Mouse (Mus musculus) heart, postnatal 0 days (tissue): ENCODE measurements around the gene Gm11983. TPM values are rescaled to one million over a fixed set of nuclear protein-coding genes. Genes with fewer than 3 reads are reported as not detected.
"Not testable (repeated sequence)": the region's sequence is repeated elsewhere in the genome, so short reads cannot be mapped to it uniquely, and the experiment has no call there.

Experiments used
- ATAC-seq: fragments of 200-750 bp; cut with Nextera tagmentation; 2 replicates; pipeline ENCODE4 v1.8.0; 2017; ENCODE audit warnings: low read depth, moderate number of reproducible peaks, moderate library complexity; ENCODE audit not compliant: insufficient read depth
- DNase-seq: peaks from one replicate; pipeline ENCODE4 v3.0.0-alpha.2; 2016; ENCODE audit warnings: low spot score
- H3K27ac ChIP-seq: fragments of 300-500 bp; sonication (generic); 2 replicates; pipeline ENCODE4 v1.5.1; 2014; ENCODE audit warnings: low read depth, mild to moderate bottlenecking
- H3K27me3 ChIP-seq: fragments of 300-500 bp; sonication (generic); 2 replicates; pipeline ENCODE4 v1.6.1; 2014; ENCODE audit warnings: low read length, mixed read lengths; ENCODE audit not compliant: control insufficient read depth, insufficient read depth
- H3K36me3 ChIP-seq: fragments of 300-500 bp; sonication (generic); replicated peaks from 2 replicates; pipeline ENCODE4 v1.6.1; 2014; ENCODE audit warnings: low read length, mixed read lengths; ENCODE audit not compliant: control insufficient read depth, insufficient read depth
- H3K4me1 ChIP-seq: fragments of 300-500 bp; sonication (generic); 2 replicates; pipeline ENCODE4 v1.6.1; 2014; ENCODE audit warnings: antibody characterized with exemption; ENCODE audit not compliant: control insufficient read depth, insufficient read depth
- H3K4me2 ChIP-seq: fragments of 300-500 bp; sonication (generic); 2 replicates; pipeline ENCODE4 v1.6.1; 2014; ENCODE audit warnings: low read depth, mild to moderate bottlenecking, low read length, moderate library complexity
- H3K4me3 ChIP-seq: fragments of 300-500 bp; sonication (generic); 2 replicates; pipeline ENCODE4 v1.5.1; 2014; ENCODE audit warnings: low read depth, low read length
- H3K9ac ChIP-seq: fragments of 300-500 bp; sonication (generic); replicated peaks from 2 replicates; pipeline ENCODE4 v1.6.1; 2014; ENCODE audit warnings: low read depth, low read length, mixed read lengths
- H3K9me3 ChIP-seq: fragments of 300-500 bp; sonication (generic); replicated peaks from 2 replicates; pipeline ENCODE4 v1.6.1; 2016; ENCODE audit warnings: low read length; ENCODE audit not compliant: control insufficient read depth
- CTCF ChIP-seq: IDR thresholded peaks from 2 replicates; pipeline ENCODE4 v1.5.1; 2016; ENCODE audit warnings: antibody characterized with exemption, control low read depth, low read depth
- EP300 ChIP-seq: IDR thresholded peaks from 2 replicates; pipeline ENCODE4 v1.6.1; 2016; ENCODE audit warnings: antibody characterized with exemption, low read depth
- WGBS: fragments of 180-500 bp; shearing (Covaris S2); extraction: QIAGEN DNeasy Blood & Tissue Kit; methylation state at CpG from one replicate; pipeline ENCODE4 v1.1.7; 2014; 5-methylcytosine and 5-hydroxymethylcytosine counted together
- polyA plus RNA-seq: library from polyadenylated mRNA; unstranded; fragments of >200 nt; fragmentation: Nextera tagmentation; extraction: Ambion mirVana; gene quantifications from 2 replicates; pipeline ENCODE4 v1.2.1, GENCODE M21; 2015
- total RNA-seq: library from RNA; depleted of rRNA; stranded (reverse); fragments of >200 nt; gene quantifications from 2 replicates; pipeline ENCODE4 v1.2.3, GENCODE M21; 2014; ENCODE audit warnings: low replicate concordance; rRNA removed

Gm11983 gene
- total and polyA plus RNA-seq, 2 experiments from 2014 or later: not detected

DNA sequence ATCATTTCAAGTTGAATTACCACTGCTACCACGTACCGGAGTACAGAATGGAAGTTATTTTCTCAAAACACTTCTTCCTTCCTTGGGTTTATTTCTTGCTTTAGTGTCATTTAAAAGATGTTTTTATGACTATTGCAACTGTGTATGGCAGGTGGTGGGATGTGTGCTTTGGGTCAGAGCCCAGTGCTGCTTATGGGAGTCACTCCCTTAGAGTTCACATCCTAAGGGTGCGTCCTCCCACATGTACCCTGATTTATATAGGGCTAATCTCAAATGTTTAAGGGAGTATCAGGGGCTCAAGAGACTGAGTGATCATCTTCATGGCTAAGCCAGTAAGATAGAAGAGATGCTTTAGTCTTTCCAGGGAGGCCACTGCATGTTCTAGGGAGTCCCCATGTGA lies 11.3 kb downstream of the Gm11983 start:
- no peak overlapping the region for H3K27ac ChIP-seq
- H3K27me3 ChIP-seq: no peaks in the 10 kb centered on the region
- H3K9me3 ChIP-seq: no peaks in the 10 kb centered on the region
- H3K4me2 ChIP-seq: no peak overlapping the region
- 86% methylated on average over 3 of the region's 3 CpGs for WGBS
- H3K9ac ChIP-seq: no peak overlapping the region
- H3K4me3 ChIP-seq: no peak overlapping the region
- no peaks in the 10 kb centered on the region for H3K36me3 ChIP-seq
- ATAC-seq (no peak), DNase-seq (no peak)
- TF ChIP-seq EP300 (no peak), CTCF (no peak)
- no peaks in the 10 kb centered on the region for H3K4me1 ChIP-seq

DNA sequence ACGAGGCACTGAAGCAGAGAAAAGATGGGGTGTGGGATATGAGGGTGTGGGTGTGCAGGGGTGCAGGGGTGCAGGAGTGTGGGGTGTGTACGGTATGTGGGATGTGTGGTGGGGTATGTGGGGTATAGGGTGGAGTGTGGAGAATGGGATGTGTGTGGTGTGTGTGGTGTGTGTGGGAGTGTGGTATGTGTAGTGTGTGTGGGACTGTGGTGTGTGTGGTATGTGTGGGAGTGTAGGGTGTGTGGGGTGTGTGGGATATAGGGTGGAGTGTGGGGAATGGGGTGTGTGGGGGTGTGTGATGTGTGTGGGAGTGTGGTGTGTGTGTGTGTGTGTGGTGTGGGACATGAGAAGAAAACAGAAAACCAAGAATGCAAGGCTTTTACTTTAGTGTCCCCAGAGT lies 14.3 kb downstream of the Gm11983 start:
- no peak overlapping the region for H3K4me2 ChIP-seq
- no peak overlapping the region for H3K9ac ChIP-seq
- H3K9me3 ChIP-seq: no peaks in the 10 kb centered on the region
- DNase-seq (no peak), ATAC-seq (no peak)
- no peaks in the 10 kb centered on the region for H3K4me1 ChIP-seq
- H3K27me3 ChIP-seq: no peaks in the 10 kb centered on the region
- no peak overlapping the region for H3K4me3 ChIP-seq
- no peak overlapping the region for H3K27ac ChIP-seq
- WGBS: 79% methylated on average over 2 of the region's 2 CpGs
- TF ChIP-seq CTCF (no peak), EP300 (no peak)
- H3K36me3 ChIP-seq: no peaks in the 10 kb centered on the region

GRCm38 (mm10) chr11:6814486-6814885 lies 23.0 kb downstream of the Gm11983 start:
- TF ChIP-seq CTCF (no peak), EP300 (no peak)
- Histone ChIP-seq H3K9ac (no peak overlapping the region), H3K4me1 (no peaks in the 10 kb centered on the region), H3K9me3 (no peaks in the 10 kb centered on the region), H3K36me3 (no peaks in the 10 kb centered on the region), H3K4me3 (no peak overlapping the region), H3K27me3 (no peaks in the 10 kb centered on the region), H3K4me2 (no peak overlapping the region), H3K27ac (no peak overlapping the region)
- ATAC-seq (no peak), DNase-seq (no peak)
- WGBS: 90% methylated on average over 4 of the region's 4 CpGs

GRCm38 (mm10) chr11:6802879-6803278 lies 34.6 kb downstream of the Gm11983 start:
- DNase-seq, H3K27me3 ChIP-seq, H3K27ac ChIP-seq, H3K4me3 ChIP-seq, ATAC-seq, H3K4me2 ChIP-seq, H3K36me3 ChIP-seq, H3K4me1 ChIP-seq, H3K9ac ChIP-seq, H3K9me3 ChIP-seq: not testable (repeated sequence)

- no peak overlapping the region for H3K9ac ChIP-seq
- H3K27ac ChIP-seq: no peak overlapping the region
- H3K36me3 ChIP-seq: no peaks in the 10 kb centered on the region
- no peaks in the 10 kb centered on the region for H3K4me1 ChIP-seq
- DNase-seq (no peak), ATAC-seq (no peak)
- H3K4me3 ChIP-seq: no peak overlapping the region
- WGBS: 83% methylated on average over 3 of the region's 3 CpGs
- no peak overlapping the region for H3K4me2 ChIP-seq
- peak; percentile 24; the same call in 1 of the 2 replicates for TF ChIP-seq CTCF
- no peak for TF ChIP-seq EP300
- no peaks in the 10 kb centered on the region for H3K9me3 ChIP-seq
- no peaks in the 10 kb centered on the region for H3K27me3 ChIP-seq
Measured at GRCm38 (mm10) chr11:6790690-6791089, 46.8 kb downstream of the Gm11983 start.

Other genes with a start within 250 kb of the Gm11983 start
- gene Nacad, start 231.6 kb downstream of the Gm11983 start, total RNA-seq: 0.95 and 2.5 TPM in 2 replicates
- 1.2 TPM in 2 replicates for gene Nacad, start 231.6 kb downstream of the Gm11983 start, polyA plus RNA-seq
- gene Tbrg4, start 211.6 kb downstream of the Gm11983 start, total RNA-seq: 62.5 and 82.9 TPM in 2 replicates
- gene Tbrg4, start 211.6 kb downstream of the Gm11983 start, polyA plus RNA-seq: 52.5 and 65.8 TPM in 2 replicates
- gene Wap, start 199.0 kb downstream of the Gm11983 start, total RNA-seq: not detected in 2 replicates
- gene Wap, start 199.0 kb downstream of the Gm11983 start, polyA plus RNA-seq: not detected in 2 replicates
- gene Ramp3, start 179.1 kb downstream of the Gm11983 start, total RNA-seq: 4.6 and 16.9 TPM in 2 replicates
- 5.0 TPM in 2 replicates for gene Ramp3, start 179.1 kb downstream of the Gm11983 start, polyA plus RNA-seq
- gene Adcy1, start 225.8 kb upstream of the Gm11983 start, total RNA-seq: 1.6 and 2.9 TPM in 2 replicates
- 0.22 and 0.30 TPM in 2 replicates for gene Adcy1, start 225.8 kb upstream of the Gm11983 start, polyA plus RNA-seq